Mouse (Mus musculus): ENCODE results near the gene Kcnq5.
"Not testable (repeated sequence)": the region's sequence is repeated elsewhere in the genome, so short reads cannot be mapped to it uniquely, and the experiment has no call there.

The Kcnq5 gene

GRCm38 (mm10) chr1:21622455-21622854 is 339.3 kb downstream of the Kcnq5 start:
- no peak for DNase-seq

GRCm38 (mm10) chr1:21622039-21622438 is 339.7 kb downstream of the Kcnq5 start:
- DNase-seq, result no peak

- DNase-seq, result peak; percentile 7 to 17
Observed at GRCm38 (mm10) chr1:21618712-21619111, 343.0 kb downstream of the Kcnq5 start.

DNA sequence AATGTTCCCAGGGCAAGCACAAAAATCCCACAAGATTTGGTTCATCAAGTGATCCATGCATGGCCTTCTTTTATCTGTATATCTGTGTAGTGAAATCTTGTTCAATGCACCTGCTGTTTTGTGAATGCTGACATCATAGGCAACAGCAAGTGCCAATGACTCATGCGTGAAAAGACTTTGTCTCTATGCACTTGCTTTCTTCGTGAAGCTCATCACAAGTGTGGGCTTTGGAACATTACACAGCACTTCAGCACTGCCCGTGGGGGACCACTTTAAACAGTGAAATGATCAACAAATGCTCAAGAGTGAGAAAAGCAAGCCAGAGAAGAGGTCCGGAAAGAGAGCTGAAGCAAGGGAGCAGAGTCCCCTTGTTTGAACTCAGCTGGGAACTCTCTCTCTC is 345.1 kb downstream of the Kcnq5 start:
- no peak for DNase-seq

DNA sequence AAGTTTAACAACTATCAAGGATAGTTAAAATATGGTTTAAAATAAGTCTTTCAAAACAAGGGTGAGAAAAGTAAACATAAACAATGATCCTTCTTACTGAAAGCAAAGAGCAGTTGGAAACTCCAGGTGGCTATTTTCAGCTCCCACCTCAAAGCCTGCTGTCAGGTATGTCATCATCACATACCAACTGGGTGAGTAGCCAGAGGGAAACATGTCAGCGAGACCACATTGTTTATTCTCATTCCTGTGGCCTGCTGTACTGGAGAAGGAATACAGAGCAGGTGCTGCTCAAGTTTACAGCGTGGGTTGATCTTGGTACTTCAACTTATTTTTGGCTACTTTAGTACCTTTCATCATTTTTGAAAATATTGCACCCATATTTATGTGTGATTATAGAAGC is 347.8 kb downstream of the Kcnq5 start:
- DNase-seq, result no peak

DNA sequence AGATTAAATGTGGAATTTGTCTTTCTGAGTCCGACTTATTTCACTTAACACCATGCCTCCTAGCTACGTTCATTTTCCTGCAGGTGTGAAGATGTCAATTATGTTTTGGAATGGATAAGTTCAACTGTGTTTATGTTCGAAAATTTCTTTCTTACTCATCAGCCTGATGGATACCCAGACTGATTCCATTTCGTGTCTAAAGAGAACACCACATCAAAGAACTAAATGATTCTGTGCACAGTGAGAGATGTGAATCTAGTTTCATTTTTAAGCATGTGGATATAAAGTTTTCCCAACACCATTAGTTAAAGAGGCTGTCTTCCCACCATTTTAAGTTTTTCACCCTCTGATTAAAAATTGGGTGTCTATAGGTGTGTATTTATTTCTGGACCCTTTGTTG is 357.7 kb downstream of the Kcnq5 start:
- DNase-seq, result no peak

DNA sequence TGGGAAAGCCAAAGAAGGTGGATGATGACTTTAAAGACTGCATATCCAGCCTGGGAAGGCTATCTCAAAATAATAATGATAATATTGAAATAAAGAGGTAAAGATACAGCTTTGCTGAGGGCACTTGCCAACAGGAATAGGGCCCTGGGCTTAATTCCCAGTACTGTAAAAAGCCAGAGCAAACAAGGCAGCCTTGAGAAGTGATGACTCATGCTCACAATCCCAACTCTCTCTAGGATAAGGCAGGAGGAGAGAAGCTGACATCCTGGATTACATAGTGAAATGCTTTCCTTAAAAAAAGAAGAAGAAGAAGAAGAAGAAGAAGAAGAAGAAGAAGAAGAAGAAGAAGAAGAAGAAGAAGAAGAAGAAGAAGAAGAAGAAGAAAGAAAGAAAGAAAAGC is 359.2 kb downstream of the Kcnq5 start:
- DNase-seq, result no peak

DNA sequence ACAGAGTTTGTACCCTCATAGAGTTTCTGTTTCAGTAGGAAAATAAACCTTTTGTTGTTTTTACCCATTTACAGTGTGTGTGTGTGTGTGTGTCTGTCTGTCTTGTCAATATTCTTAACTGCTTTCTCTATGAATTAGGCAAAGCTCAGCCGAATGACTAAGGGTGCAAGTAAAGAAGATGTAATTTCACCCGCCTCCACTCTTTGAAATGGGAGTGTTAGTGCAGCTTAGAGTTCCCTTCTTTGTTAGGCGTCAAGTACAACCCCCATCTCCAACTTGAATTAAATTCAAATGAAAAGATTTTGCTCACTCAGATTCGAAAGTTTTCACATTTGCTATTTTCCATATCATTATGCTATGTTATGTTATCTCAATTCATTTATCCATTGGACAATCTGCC is 361.1 kb downstream of the Kcnq5 start:
- no peak for DNase-seq

GRCm38 (mm10) chr1:21593872-21594271 is 367.9 kb downstream of the Kcnq5 start:
- no peak for DNase-seq

GRCm38 (mm10) chr1:21567397-21567796 is 394.3 kb downstream of the Kcnq5 start:
- DNase-seq, result not testable (repeated sequence)

DNA sequence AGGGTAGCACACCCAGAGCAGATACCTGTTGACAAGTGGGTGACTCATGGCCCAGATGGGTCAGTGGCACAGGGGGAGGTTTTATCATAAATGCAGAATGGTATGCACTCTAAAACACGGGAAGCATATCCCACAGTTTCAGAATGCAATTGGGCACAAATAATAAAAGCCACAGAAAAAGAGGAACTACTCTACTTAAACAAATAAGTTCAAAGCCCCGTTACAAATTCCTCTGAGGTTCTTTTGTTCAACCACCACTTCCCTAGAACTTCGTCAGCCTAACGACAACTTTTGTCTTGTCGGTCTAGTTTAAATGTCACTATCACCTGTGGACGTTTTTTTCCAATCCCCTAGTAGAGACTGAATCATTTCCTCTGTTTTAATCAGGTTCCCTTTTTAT is 407.1 kb downstream of the Kcnq5 start:
- peak; percentile 12 to 19 for DNase-seq

GRCm38 (mm10) chr1:21552715-21553114 is 409.0 kb downstream of the Kcnq5 start:
- DNase-seq, result no peak

- no peak for DNase-seq
Observed at GRCm38 (mm10) chr1:21543909-21544308, 417.8 kb downstream of the Kcnq5 start.

GRCm38 (mm10) chr1:21539486-21539885 is 422.3 kb downstream of the Kcnq5 start:
- DNase-seq, result no peak

- DNase-seq, result no peak
Observed at GRCm38 (mm10) chr1:21530823-21531222, 430.9 kb downstream of the Kcnq5 start.

- DNase-seq, result peak; percentile 3 to 7
Observed at GRCm38 (mm10) chr1:21521995-21522394, 439.7 kb downstream of the Kcnq5 start.

DNA sequence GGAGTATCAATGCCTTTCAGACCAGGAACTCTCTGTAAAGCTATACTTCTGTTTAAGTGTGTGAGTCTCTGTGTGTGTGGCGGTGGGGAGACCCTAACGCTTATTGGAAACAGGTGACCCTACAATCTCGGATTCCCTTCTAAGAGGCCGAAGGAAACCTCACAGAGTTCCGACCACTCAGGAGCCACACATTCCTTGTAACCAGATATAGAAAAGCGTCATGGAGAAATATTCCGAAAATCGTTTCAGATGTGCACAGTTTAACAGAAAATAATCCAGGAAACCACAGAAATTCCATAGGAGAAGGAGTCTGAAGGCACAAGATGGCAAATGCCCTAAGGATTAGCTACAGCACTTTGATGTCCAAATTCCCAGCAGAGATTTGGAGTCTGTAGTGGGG is 440.3 kb downstream of the Kcnq5 start:
- DNase-seq, result no peak

GRCm38 (mm10) chr1:21520116-21520645 is 441.6 kb downstream of the Kcnq5 start:
- no peak for DNase-seq

GRCm38 (mm10) chr1:21506665-21507064 is 455.1 kb downstream of the Kcnq5 start:
- DNase-seq, result no peak

GRCm38 (mm10) chr1:21499815-21500534 is 461.8 kb downstream of the Kcnq5 start:
- DNase-seq, result no peak

- DNase-seq, result no peak
Observed at GRCm38 (mm10) chr1:21496307-21496706, 465.4 kb downstream of the Kcnq5 start.

DNA sequence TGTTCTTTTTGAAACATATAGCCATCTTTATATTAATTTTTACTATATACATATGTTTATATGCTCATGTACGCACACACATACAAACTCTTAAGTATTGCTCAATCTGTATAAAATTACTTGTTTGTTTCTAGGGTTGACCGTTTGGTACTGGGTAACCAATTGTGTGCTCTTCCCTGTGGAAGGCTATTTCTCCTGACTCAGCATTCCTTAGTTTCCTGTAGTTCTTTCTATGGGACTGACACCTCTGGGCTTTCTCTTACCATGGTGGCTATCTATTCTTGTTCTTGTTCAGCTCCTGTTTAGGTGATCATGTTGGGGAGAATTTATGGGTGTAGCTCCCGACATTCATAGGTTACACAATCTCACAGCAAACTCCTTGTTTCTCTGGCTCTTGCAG is 473.1 kb downstream of the Kcnq5 start:
- no peak for DNase-seq

GRCm38 (mm10) chr1:21486266-21486665 is 475.5 kb downstream of the Kcnq5 start:
- no peak for DNase-seq

- no peak for DNase-seq
Observed at GRCm38 (mm10) chr1:21469311-21469710, 492.4 kb downstream of the Kcnq5 start.

DNA sequence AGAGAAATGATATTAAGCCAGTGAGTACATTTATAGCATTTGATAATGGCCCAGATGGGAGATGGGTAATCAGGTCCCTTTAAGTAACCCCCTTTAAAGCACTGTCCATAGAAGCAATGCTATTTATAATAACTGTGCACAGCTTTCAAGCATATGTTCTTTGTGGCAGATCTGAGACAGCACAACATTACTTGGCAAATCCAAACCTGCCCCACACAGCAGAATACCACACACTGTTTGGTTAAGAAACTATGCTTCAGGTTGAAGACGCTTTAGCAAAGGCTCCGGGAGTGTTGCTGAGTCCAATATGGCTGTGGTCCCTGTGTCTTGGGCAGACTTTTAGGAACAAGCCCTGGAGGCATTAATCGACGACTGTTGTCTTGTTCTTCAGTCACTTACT is 495.3 kb downstream of the Kcnq5 start:
- DNase-seq, result no peak

All from B cell, adult 2 months (primary cell).